Mouse (Mus musculus) embryonic facial prominence, embryonic 14.5 days (tissue): ENCODE data around the gene Calr3. TPM values are rescaled to one million over a fixed set of nuclear protein-coding genes. Genes with fewer than 3 reads are reported as not detected.
A peak's percentile ranks its signal among the peaks of the same experiment; 100 is the strongest.

Experiments used
- ATAC-seq: fragments of 200-750 bp; cut with Nextera tagmentation; 2 replicates; pipeline ENCODE4 v1.8.0; 2017; ENCODE audit warnings: low read depth, moderate number of reproducible peaks, moderate TSS enrichment
- DNase-seq: peaks from one replicate; pipeline ENCODE4 v3.0.0-alpha.2; 2015; ENCODE audit warnings: low spot score
- H3K27ac ChIP-seq: fragments of 300-500 bp; sonication (generic); replicated peaks from 2 replicates; pipeline ENCODE4 v1.5.1; 2014; ENCODE audit warnings: low read depth, mild to moderate bottlenecking, low read length, moderate library complexity
- H3K27me3 ChIP-seq: fragments of 300-500 bp; sonication (generic); replicated peaks from 2 replicates; pipeline ENCODE4 v1.6.1; 2014; ENCODE audit warnings: low read length; ENCODE audit not compliant: control insufficient read depth, insufficient read depth
- H3K36me3 ChIP-seq: fragments of 300-500 bp; sonication (generic); 2 replicates; pipeline ENCODE4 v1.6.1; 2014; ENCODE audit warnings: low read length, mixed read lengths; ENCODE audit not compliant: control insufficient read depth, insufficient read depth
- H3K4me1 ChIP-seq: fragments of 300-500 bp; sonication (generic); 2 replicates; pipeline ENCODE4 v1.6.1; 2014; ENCODE audit warnings: antibody characterized with exemption, low read length; ENCODE audit not compliant: control insufficient read depth, insufficient read depth
- H3K4me2 ChIP-seq: fragments of 300-500 bp; sonication (generic); 2 replicates; pipeline ENCODE4 v1.6.1; 2014; ENCODE audit warnings: low read depth, mild to moderate bottlenecking, low read length, moderate library complexity, mixed read lengths
- H3K4me3 ChIP-seq: fragments of 300-500 bp; sonication (generic); 2 replicates; pipeline ENCODE4 v1.5.1; 2014; ENCODE audit warnings: low read depth, mild to moderate bottlenecking, low read length
- H3K9ac ChIP-seq: fragments of 300-500 bp; sonication (generic); 2 replicates; pipeline ENCODE4 v1.6.1; 2014; ENCODE audit warnings: low read depth, mild to moderate bottlenecking, low read length, moderate library complexity, mixed read lengths
- H3K9me3 ChIP-seq: fragments of 300-500 bp; sonication (generic); 2 replicates; pipeline ENCODE4 v1.6.1; 2016; ENCODE audit warnings: low read length; ENCODE audit not compliant: control insufficient read depth
- WGBS: fragments of 180-500 bp; shearing (Covaris S2); extraction: QIAGEN DNeasy Blood & Tissue Kit; methylation state at CpG from one replicate; pipeline ENCODE4 v1.1.7; 2014; 5-methylcytosine and 5-hydroxymethylcytosine counted together
- polyA plus RNA-seq: library from polyadenylated mRNA; unstranded; fragments of >200 nt; fragmentation: Nextera tagmentation; extraction: Ambion mirVana; gene quantifications from 2 replicates; pipeline ENCODE4 v1.2.1, GENCODE M21; 2014

The Calr3 gene
- polyA plus RNA-seq = 1.7 and 2.2 TPM in 2 replicates

DNA sequence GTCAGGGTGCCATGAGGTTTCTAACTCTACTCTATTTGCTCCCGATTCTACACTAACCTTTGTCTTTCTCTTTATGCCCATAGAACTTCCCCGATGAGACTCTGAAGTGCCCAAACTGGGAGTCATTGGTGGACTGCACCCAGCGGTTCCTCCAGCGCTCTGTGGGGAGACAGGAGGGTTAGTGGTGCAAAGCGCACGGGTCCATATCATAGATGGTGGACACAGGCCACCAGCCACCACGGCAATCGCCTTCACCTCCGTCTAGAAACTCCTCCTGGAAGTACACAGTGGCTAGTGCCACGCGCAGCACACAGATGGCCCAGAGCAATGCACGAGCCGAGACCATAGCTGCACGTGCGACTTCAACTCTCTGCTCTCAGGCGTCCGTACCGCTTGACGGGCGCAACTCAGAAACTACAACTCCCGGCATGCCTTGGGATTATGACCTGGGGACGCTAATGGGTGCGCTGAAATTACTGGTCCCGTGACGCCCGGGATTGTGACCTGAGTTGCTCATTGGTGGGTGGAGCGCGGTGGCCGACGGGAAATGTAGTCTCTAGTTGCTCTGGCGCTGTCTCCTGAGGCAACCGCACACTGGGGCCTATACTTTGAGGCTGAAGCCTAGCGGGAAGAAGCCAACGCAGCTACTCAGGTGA is at the start of gene Calr3, which contains the start of gene 1700030K09Rik:
Gene Calr3, minus strand, starts transcription at position 533 of the 656 bp plus-strand sequence.
Gene 1700030K09Rik, plus strand, starts transcription at position 543 of the 656 bp plus-strand sequence.
- Histone ChIP-seq H3K9me3 (0 out of 2 replicates have a peak, but pooled peaks cover 5% of the 10 kb centered on the region), H3K9ac (peak within 1 kb of the TSS; percentile 72), H3K4me1 (no peaks in the 10 kb centered on the region), H3K4me2 (peak within 1 kb of the TSS; percentile 83), H3K36me3 (peaks cover 7% of the 10 kb centered on the region; the same call in 1 of the 2 replicates), H3K27ac (peak within 1 kb of the TSS; percentile 22; the same call in 1 of the 2 replicates), H3K27me3 (no peaks in the 10 kb centered on the region), H3K4me3 (peak within 1 kb of the TSS; percentile 45)
- DNase-seq (peak; percentile 99), ATAC-seq (peak; percentile 99)
- WGBS = 6% methylated on average over 33 of the region's 34 CpGs

DNA sequence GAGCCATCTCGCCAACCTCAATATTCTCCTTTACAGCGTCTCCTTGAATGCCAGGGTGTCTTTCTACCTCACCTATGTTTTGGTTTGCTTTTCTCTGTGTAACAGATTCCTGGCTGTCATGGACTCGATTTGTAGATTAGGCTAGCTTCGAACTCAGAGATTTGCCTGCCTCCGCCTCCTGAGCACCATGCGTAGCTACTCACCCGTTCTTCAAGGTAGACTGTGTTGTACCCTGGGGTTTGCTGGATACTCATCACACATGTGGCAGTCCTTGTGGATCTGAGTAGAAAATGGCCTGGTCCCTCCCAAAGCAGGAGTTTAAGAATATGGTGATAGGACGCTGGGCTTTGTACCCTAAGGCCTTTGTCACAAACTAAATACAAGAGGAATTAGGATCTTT is 49.7 kb upstream of the Calr3 start:
- Histone ChIP-seq H3K9me3 (no peaks in the 10 kb centered on the region), H3K9ac (peak overlapping the region; percentile 88), H3K27ac (peak overlapping the region; percentile 73; the same call in 1 of the 2 replicates), H3K27me3 (no peaks in the 10 kb centered on the region), H3K4me3 (peak overlapping the region; percentile 91), H3K4me2 (peak overlapping the region; percentile 85), H3K36me3 (peaks cover 42% of the 10 kb centered on the region), H3K4me1 (0 out of 2 replicates have a peak, but pooled peaks cover 7% of the 10 kb centered on the region)
- ATAC-seq (no peak), DNase-seq (no peak)
- 10% methylated on average over 8 of the region's 8 CpGs for WGBS

DNA sequence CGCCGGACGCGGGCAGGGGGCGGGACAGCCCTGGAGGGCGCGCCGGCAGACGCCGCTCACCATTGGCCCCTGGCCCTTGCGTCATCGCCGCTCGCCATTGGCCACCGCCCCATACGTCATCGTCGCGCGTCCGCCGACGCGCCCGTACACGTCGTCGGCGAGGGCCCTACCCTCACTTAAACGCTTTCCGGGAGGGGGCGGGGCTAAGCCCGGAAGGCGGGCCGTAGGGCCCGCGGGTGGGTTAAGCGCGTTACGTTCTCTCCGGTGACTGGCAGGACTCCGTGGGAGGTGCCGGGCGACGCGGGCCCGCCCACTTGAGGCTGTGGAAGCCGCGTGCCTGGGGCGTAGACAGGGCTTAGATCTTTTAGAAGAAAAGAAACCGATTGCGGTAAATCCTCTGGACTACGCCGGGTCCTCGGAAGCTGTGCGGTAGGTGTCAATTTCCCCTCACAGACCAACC is 49.0 kb upstream of the Calr3 start:
- Histone ChIP-seq H3K27me3 (no peaks in the 10 kb centered on the region), H3K9me3 (no peaks in the 10 kb centered on the region), H3K4me1 (0 out of 2 replicates have a peak, but pooled peaks cover 7% of the 10 kb centered on the region), H3K4me3 (peak overlapping the region; percentile 91), H3K36me3 (peaks cover 48% of the 10 kb centered on the region), H3K9ac (peak overlapping the region; percentile 88), H3K4me2 (peak overlapping the region; percentile 85), H3K27ac (peak overlapping the region; percentile 83; the same call in 1 of the 2 replicates)
- under 1% methylated on average over 39 of the region's 56 CpGs for WGBS
- peak; percentile 98 for ATAC-seq
- DNase-seq = peak; percentile 99

DNA sequence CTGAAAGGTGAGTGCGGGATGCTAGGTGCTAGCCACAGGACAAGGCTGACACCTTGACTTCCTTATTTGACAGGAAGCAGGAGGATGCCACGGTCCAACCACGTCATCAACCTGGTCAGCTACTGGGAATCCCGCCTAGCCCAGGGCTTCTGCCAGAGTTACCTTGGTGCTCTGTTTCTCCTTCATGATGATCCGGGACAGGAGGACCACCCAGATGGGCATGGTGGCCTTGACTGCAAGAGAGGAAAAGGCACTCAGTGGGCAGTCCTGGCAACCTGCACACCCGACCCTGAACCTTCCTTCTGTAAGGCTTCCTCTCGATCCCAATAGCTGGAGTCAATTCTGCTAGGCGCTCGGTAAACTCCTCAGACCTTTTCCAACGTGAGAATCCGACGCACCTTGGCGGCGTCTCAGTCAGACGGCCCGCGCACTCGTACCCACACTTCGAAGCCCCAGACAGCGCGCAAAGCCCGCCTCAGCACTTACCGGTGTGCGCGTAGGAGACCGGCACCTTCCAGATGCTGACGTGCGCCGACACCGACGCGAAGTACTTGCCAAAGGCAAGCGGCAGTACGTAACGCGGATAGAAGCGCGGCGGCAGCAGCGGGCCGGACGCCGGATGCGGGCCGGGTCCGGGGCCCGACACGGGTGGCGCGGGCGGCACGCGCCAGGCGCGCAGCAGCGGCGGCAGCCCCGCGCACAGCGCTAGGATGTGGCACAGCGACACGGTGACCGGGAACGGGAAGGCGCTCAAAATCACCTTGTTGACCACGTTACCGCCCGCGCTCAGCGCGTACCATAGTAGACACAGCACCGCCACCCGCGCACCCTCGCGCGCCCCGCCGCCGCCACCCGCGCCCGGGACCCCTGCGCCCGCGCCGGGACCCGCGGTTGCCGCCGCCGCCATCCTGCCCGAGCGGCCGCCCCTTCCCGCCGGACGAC is 48.3 kb upstream of the Calr3 start, which contains the start of gene Slc35e1:
Gene Slc35e1, minus strand, starts transcription at position 935 of the 942 bp plus-strand sequence.
- DNase-seq (peak; percentile 35), ATAC-seq (no peak; the same call in none of the 2 replicates)
- Histone ChIP-seq H3K4me1 (0 out of 2 replicates have a peak, but pooled peaks cover 7% of the 10 kb centered on the region), H3K4me3 (peak within 1 kb of the TSS; percentile 91), H3K36me3 (peaks cover 54% of the 10 kb centered on the region), H3K9me3 (no peaks in the 10 kb centered on the region), H3K27me3 (no peaks in the 10 kb centered on the region), H3K9ac (peak within 1 kb of the TSS; percentile 88), H3K27ac (peak within 1 kb of the TSS; percentile 83), H3K4me2 (peak within 1 kb of the TSS; percentile 85)
- under 1% methylated on average over 46 of the region's 98 CpGs for WGBS

DNA sequence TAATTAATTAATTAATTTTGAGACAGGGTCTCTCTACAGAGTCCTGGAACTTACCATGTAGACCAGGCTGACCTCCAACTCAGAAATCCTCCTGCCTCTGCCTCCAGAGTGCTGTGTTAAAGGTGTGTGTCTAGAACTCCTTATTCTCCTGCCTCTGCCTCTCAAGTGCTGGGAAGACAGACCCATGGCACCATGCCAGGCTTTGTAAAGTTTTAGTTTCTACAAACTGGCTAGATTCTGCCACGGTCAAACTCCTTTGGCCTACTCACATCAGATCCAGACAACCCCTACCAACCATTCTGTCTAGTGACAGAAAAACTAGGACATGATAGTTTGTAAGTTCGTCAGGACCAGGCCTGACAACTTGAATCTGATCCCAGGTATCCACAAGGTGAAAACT is 47.3 kb upstream of the Calr3 start:
- Histone ChIP-seq H3K27me3 (no peaks in the 10 kb centered on the region), H3K4me3 (peak overlapping the region; percentile 91), H3K27ac (no peak overlapping the region), H3K9me3 (no peaks in the 10 kb centered on the region), H3K4me2 (peak overlapping the region; percentile 69), H3K4me1 (0 out of 2 replicates have a peak, but pooled peaks cover 7% of the 10 kb centered on the region), H3K36me3 (peaks cover 54% of the 10 kb centered on the region), H3K9ac (peak overlapping the region; percentile 88)
- no peak for DNase-seq
- 85% methylated on average over 2 of the region's 2 CpGs for WGBS
- ATAC-seq = no peak

DNA sequence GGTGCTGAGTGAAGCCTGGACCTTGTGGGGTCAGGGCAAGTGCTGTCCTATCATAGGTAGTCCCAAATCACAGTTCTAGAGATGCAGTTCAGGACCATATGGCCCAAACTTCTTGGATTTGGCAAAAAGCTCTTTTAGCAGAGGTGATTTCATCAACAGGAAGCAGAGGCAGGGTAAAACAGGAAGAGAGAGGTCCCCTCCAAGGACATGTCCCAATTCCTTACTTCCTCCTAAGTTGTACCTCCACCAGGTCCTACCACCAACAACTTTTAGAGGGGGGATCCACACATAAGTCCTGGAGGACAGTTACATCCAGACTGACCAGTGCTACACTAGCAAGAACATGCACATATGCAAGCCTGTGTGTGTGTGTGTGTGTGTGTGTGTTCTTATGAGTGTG is 43.3 kb upstream of the Calr3 start:
- H3K4me1 ChIP-seq = 0 out of 2 replicates have a peak, but pooled peaks cover 7% of the 10 kb centered on the region
- H3K4me2 ChIP-seq = no peak overlapping the region
- peaks cover 69% of the 10 kb centered on the region for H3K36me3 ChIP-seq
- H3K27me3 ChIP-seq = no peaks in the 10 kb centered on the region
- ATAC-seq (no peak), DNase-seq (no peak)
- H3K4me3 ChIP-seq = no peak overlapping the region
- H3K9ac ChIP-seq = no peak overlapping the region
- no peaks in the 10 kb centered on the region for H3K9me3 ChIP-seq
- no peak overlapping the region for H3K27ac ChIP-seq

DNA sequence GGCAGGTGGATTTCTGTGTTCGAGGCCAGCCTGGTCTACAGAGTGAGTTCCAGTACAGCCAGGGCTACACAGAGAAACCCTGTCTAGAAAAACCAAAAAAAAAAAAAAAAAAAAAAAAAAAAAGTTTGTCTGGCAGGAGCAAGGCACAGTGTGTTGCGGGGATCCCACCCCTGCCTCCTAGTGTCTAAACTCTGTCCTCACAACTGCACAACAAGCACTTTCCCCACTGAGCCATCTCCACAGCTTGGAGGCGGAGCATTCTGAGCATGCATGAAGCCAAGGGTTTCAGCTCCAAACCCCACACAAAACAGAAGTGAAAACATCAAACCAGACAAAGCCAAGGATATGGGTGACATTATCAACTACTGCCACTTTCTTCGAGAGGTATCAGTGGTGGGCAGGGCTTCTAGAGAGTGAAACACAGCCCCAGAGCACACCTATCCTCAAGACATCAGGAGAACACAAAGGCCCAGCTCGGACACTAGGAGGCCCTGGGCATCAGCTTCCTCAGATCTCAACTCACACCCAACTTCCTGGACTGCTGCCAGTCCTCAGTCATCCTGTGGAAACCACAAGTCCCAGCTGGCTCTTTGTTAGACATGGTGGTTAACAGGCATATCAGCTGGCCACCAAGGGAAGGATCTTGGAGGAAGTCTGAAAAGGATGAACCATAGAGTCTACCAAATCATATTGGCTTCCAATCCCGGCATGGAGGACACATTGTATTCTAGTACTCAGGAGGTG is 42.0 kb upstream of the Calr3 start:
- H3K9ac ChIP-seq = no peak overlapping the region
- H3K4me2 ChIP-seq = no peak overlapping the region
- no peaks in the 10 kb centered on the region for H3K4me1 ChIP-seq
- H3K27me3 ChIP-seq = no peaks in the 10 kb centered on the region
- ATAC-seq (peak; percentile 50; the same call in 1 of the 2 replicates), DNase-seq (peak; percentile 57)
- 85% methylated on average over 6 of the region's 6 CpGs for WGBS
- H3K36me3 ChIP-seq = peaks cover 80% of the 10 kb centered on the region
- H3K9me3 ChIP-seq = no peaks in the 10 kb centered on the region
- H3K4me3 ChIP-seq = no peak overlapping the region
- H3K27ac ChIP-seq = no peak overlapping the region
